Comparison of ENCODE assay signal across 13 mouse cellular contexts in the genomic region with DNA sequence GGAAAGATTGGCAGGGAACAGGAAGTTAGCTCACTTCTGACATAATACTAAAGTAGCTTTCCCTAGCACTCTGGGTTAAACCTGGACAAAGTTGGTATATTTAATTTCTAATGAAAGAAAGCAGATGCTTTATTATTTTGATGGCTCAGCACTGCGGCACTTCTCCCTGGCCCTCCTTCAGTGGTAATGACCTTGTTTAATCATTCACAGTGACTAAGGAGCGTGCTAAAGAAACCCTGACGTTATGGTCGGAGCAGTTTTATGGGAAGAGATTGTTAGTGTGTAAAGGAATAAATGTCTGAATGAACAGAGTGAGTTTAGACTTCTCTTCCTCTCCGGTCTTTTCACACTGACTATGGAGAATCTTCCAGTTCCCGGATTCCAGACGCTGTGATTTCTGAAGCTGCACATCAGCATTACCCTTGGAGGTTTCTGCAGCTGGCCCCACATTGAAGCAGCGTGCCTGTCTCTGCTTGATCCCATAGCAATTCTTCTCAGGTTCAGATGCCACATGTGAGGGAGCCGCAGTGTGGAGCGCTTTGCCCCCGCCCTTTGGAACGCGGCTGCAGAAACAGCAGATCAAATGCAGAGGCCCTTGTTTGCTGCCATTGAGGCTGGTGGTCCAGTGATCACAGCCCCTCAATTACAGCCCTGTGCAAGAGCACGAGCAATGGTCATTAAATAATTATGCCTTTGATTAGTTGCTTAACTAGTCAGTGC.
DNase-seq lines count a peak whose midpoint lies in the region; ATAC-seq lines count a peak whose summit lies in the region.
"Had no signal": no experiment of that assay in that cellular context is flagged by ENCODE, and none has a peak within 500 bp of the region (broad histone marks: within the 10 kb centered on the region; RNA-seq: fewer than 3 reads in every experiment).

No protein-coding gene starts in this region.

- peak; percentile 41 for DNase-seq in embryo, embryonic 11.5 days (ENCODE audit: low read depth, low spot score)
- no peak for DNase-seq in layer of hippocampus, adult 9-11 months
- no peak for DNase-seq in Muller cell, postnatal 12 days (ENCODE audit: inconsistent ontology term)
- no peak for DNase-seq in lung, postnatal 36 days
- DNase-seq: adrenal gland, postnatal 10 days; cerebellum, postnatal 25 days; heart, postnatal 10 days had no signal

- H3K4me1 ChIP-seq in hindbrain, embryonic 12.5 days, result peaks cover 15% of the 10 kb centered on the region
- peaks cover 13% of the 10 kb centered on the region for H3K4me1 ChIP-seq in kidney, embryonic 16.5 days (ENCODE audit: insufficient read depth, low read length)
- H3K4me1 ChIP-seq in midbrain, embryonic 16.5 days (ENCODE audit: control insufficient read depth, insufficient read depth, low read length), result 0 out of 2 replicates have a peak, but pooled peaks cover 2% of the 10 kb centered on the region

- no peak overlapping the region for H3K4me3 ChIP-seq in hindbrain, embryonic 12.5 days
- no peak overlapping the region for H3K4me3 ChIP-seq in kidney, embryonic 16.5 days (ENCODE audit: low read length)
- H3K4me3 ChIP-seq in midbrain, embryonic 16.5 days (ENCODE audit: low read depth, low read length), result no peak overlapping the region
- H3K4me3 ChIP-seq: limb, embryonic 15.5 days had no signal

- H3K36me3 ChIP-seq in hindbrain, embryonic 12.5 days, result 0 out of 2 replicates have a peak, but pooled peaks cover 2% of the 10 kb centered on the region
- no peaks in the 10 kb centered on the region for H3K36me3 ChIP-seq in kidney, embryonic 16.5 days (ENCODE audit: insufficient read depth, low read length)
- no peaks in the 10 kb centered on the region for H3K36me3 ChIP-seq in midbrain, embryonic 16.5 days (ENCODE audit: control insufficient read depth, insufficient read depth, low read length)
- H3K36me3 ChIP-seq: G1E; limb, embryonic 15.5 days had no signal

- no peaks in the 10 kb centered on the region for H3K9me3 ChIP-seq in hindbrain, embryonic 12.5 days (replicated peaks)
- no peaks in the 10 kb centered on the region for H3K9me3 ChIP-seq in kidney, embryonic 16.5 days (ENCODE audit: low read length)
- H3K9me3 ChIP-seq in midbrain, embryonic 16.5 days (replicated peaks; ENCODE audit: control insufficient read depth, low read length, poor library complexity, severe bottlenecking), result no peaks in the 10 kb centered on the region
- H3K9me3 ChIP-seq: limb, embryonic 15.5 days had no signal

- peak; percentile 29; the same call in 1 of the 2 replicates for ATAC-seq in hindbrain, embryonic 12.5 days (ENCODE audit: low FRiP score)
- ATAC-seq in kidney, embryonic 16.5 days (ENCODE audit: low FRiP score, low TSS enrichment), result peak; percentile 75; the same call in 1 of the 2 replicates
- ATAC-seq in midbrain, embryonic 16.5 days, result peak; percentile 63

- H3K9ac ChIP-seq in hindbrain, embryonic 12.5 days, result no peak overlapping the region
- no peak overlapping the region for H3K9ac ChIP-seq in kidney, embryonic 16.5 days (replicated peaks; ENCODE audit: low read length)
- no peak overlapping the region for H3K9ac ChIP-seq in midbrain, embryonic 16.5 days (ENCODE audit: low read depth, low read length)
- H3K9ac ChIP-seq: limb, embryonic 15.5 days had no signal

- H3K4me2 ChIP-seq in hindbrain, embryonic 12.5 days (replicated peaks), result no peak overlapping the region
- peak overlapping the region; percentile 14; the same call in 1 of the 2 replicates for H3K4me2 ChIP-seq in kidney, embryonic 16.5 days (replicated peaks; ENCODE audit: low read depth, low read length)
- H3K4me2 ChIP-seq in midbrain, embryonic 16.5 days (ENCODE audit: low read length), result no peak overlapping the region
- H3K4me2 ChIP-seq: limb, embryonic 15.5 days had no signal

- peak overlapping the region; percentile 46; the same call in 1 of the 2 replicates for H3K27ac ChIP-seq in hindbrain, embryonic 12.5 days
- peak overlapping the region; percentile 56; the same call in 1 of the 2 replicates for H3K27ac ChIP-seq in kidney, embryonic 16.5 days (ENCODE audit: low read length)
- H3K27ac ChIP-seq in midbrain, embryonic 16.5 days (ENCODE audit: low read length), result no peak overlapping the region
- H3K27ac ChIP-seq: limb, embryonic 15.5 days; macrophage had no signal

- H3K27me3 ChIP-seq in hindbrain, embryonic 12.5 days, result no peaks in the 10 kb centered on the region
- H3K27me3 ChIP-seq in kidney, embryonic 16.5 days (ENCODE audit: insufficient read depth, low read length), result no peaks in the 10 kb centered on the region
- no peaks in the 10 kb centered on the region for H3K27me3 ChIP-seq in midbrain, embryonic 16.5 days (ENCODE audit: control insufficient read depth, insufficient read depth, low read depth, low read length)
- H3K27me3 ChIP-seq: limb, embryonic 15.5 days had no signal

- WGBS in hindbrain, embryonic 12.5 days, result 50% methylated on average over 14 of the region's 14 CpGs
- WGBS in kidney, embryonic 16.5 days, result 18% methylated on average over 14 of the region's 14 CpGs
- 38% methylated on average over 14 of the region's 14 CpGs for WGBS in midbrain, embryonic 16.5 days
